Mouse (Mus musculus) embryonic facial prominence, embryonic 14.5 days (tissue): ENCODE measurements around the gene Arhgdia. TPM values are rescaled to one million over a fixed set of nuclear protein-coding genes. Genes with fewer than 3 reads are reported as not detected.

Experiments used
- ATAC-seq: fragments of 200-750 bp; cut with Nextera tagmentation; 2 replicates; pipeline ENCODE4 v1.8.0; 2017; ENCODE audit warnings: low read depth, moderate number of reproducible peaks, moderate TSS enrichment
- DNase-seq: peaks from one replicate; pipeline ENCODE4 v3.0.0-alpha.2; 2015; ENCODE audit warnings: low spot score
- H3K27ac ChIP-seq: fragments of 300-500 bp; sonication (generic); replicated peaks from 2 replicates; pipeline ENCODE4 v1.5.1; 2014; ENCODE audit warnings: low read depth, mild to moderate bottlenecking, low read length, moderate library complexity
- H3K27me3 ChIP-seq: fragments of 300-500 bp; sonication (generic); replicated peaks from 2 replicates; pipeline ENCODE4 v1.6.1; 2014; ENCODE audit warnings: low read length; ENCODE audit not compliant: control insufficient read depth, insufficient read depth
- H3K36me3 ChIP-seq: fragments of 300-500 bp; sonication (generic); 2 replicates; pipeline ENCODE4 v1.6.1; 2014; ENCODE audit warnings: low read length, mixed read lengths; ENCODE audit not compliant: control insufficient read depth, insufficient read depth
- H3K4me1 ChIP-seq: fragments of 300-500 bp; sonication (generic); 2 replicates; pipeline ENCODE4 v1.6.1; 2014; ENCODE audit warnings: antibody characterized with exemption, low read length; ENCODE audit not compliant: control insufficient read depth, insufficient read depth
- H3K4me2 ChIP-seq: fragments of 300-500 bp; sonication (generic); 2 replicates; pipeline ENCODE4 v1.6.1; 2014; ENCODE audit warnings: low read depth, mild to moderate bottlenecking, low read length, moderate library complexity, mixed read lengths
- H3K4me3 ChIP-seq: fragments of 300-500 bp; sonication (generic); 2 replicates; pipeline ENCODE4 v1.5.1; 2014; ENCODE audit warnings: low read depth, mild to moderate bottlenecking, low read length
- H3K9ac ChIP-seq: fragments of 300-500 bp; sonication (generic); 2 replicates; pipeline ENCODE4 v1.6.1; 2014; ENCODE audit warnings: low read depth, mild to moderate bottlenecking, low read length, moderate library complexity, mixed read lengths
- H3K9me3 ChIP-seq: fragments of 300-500 bp; sonication (generic); 2 replicates; pipeline ENCODE4 v1.6.1; 2016; ENCODE audit warnings: low read length; ENCODE audit not compliant: control insufficient read depth
- WGBS: fragments of 180-500 bp; shearing (Covaris S2); extraction: QIAGEN DNeasy Blood & Tissue Kit; methylation state at CpG from one replicate; pipeline ENCODE4 v1.1.7; 2014; 5-methylcytosine and 5-hydroxymethylcytosine counted together
- polyA plus RNA-seq: library from polyadenylated mRNA; unstranded; fragments of >200 nt; fragmentation: Nextera tagmentation; extraction: Ambion mirVana; gene quantifications from 2 replicates; pipeline ENCODE4 v1.2.1, GENCODE M21; 2014

Arhgdia gene
- polyA plus RNA-seq, 1 experiment from 2014 or later = 558 TPM

- no peak for DNase-seq
- peak overlapping the region; percentile 99 for H3K4me3 ChIP-seq
- H3K4me2 ChIP-seq = peak overlapping the region; percentile 85
- 88% methylated on average over 3 of the region's 3 CpGs for WGBS
- ATAC-seq = no peak
- H3K9ac ChIP-seq = peak overlapping the region; percentile 98
- H3K36me3 ChIP-seq = peaks cover 24% of the 10 kb centered on the region
- peaks cover 16% of the 10 kb centered on the region for H3K4me1 ChIP-seq
- H3K27ac ChIP-seq = no peak overlapping the region; the same call in 1 of the 2 replicates
- H3K27me3 ChIP-seq = no peaks in the 10 kb centered on the region
- no peaks in the 10 kb centered on the region for H3K9me3 ChIP-seq
Measured at GRCm38 (mm10) chr11:120548214-120548613, 33.2 kb downstream of the Arhgdia start.

- WGBS = 53% methylated on average over 2 of the region's 2 CpGs
- Histone ChIP-seq H3K27ac (no peak overlapping the region), H3K4me1 (peaks cover 16% of the 10 kb centered on the region), H3K36me3 (peaks cover 32% of the 10 kb centered on the region), H3K9ac (no peak overlapping the region), H3K4me2 (0 out of 2 replicates have a peak overlapping the region, but pooled peaks have one; percentile 85), H3K9me3 (no peaks in the 10 kb centered on the region), H3K27me3 (no peaks in the 10 kb centered on the region), H3K4me3 (0 out of 2 replicates have a peak overlapping the region, but pooled peaks have one; percentile 3)
- no peak for ATAC-seq
- DNase-seq = peak; percentile 15
Measured at GRCm38 (mm10) chr11:120547469-120547868, 34.0 kb downstream of the Arhgdia start.

- no peak for DNase-seq
- no peaks in the 10 kb centered on the region for H3K27me3 ChIP-seq
- peaks cover 41% of the 10 kb centered on the region for H3K36me3 ChIP-seq
- H3K9me3 ChIP-seq = no peaks in the 10 kb centered on the region
- 88% methylated on average over 3 of the region's 3 CpGs for WGBS
- H3K4me3 ChIP-seq = no peak overlapping the region
- no peak overlapping the region for H3K4me2 ChIP-seq
- H3K4me1 ChIP-seq = peaks cover 16% of the 10 kb centered on the region
- ATAC-seq = no peak
- no peak overlapping the region; the same call in 1 of the 2 replicates for H3K9ac ChIP-seq
- H3K27ac ChIP-seq = no peak overlapping the region
Measured at GRCm38 (mm10) chr11:120545964-120546363, 35.5 kb downstream of the Arhgdia start.

GRCm38 (mm10) chr11:120542376-120542775 lies 39.0 kb downstream of the Arhgdia start:
- peaks cover 16% of the 10 kb centered on the region for H3K4me1 ChIP-seq
- WGBS = 80% methylated on average over 6 of the region's 6 CpGs
- no peak overlapping the region for H3K4me3 ChIP-seq
- no peak overlapping the region for H3K9ac ChIP-seq
- no peak overlapping the region for H3K27ac ChIP-seq
- DNase-seq (no peak), ATAC-seq (no peak)
- no peak overlapping the region for H3K4me2 ChIP-seq
- H3K9me3 ChIP-seq = no peaks in the 10 kb centered on the region
- H3K36me3 ChIP-seq = peaks cover 41% of the 10 kb centered on the region
- H3K27me3 ChIP-seq = no peaks in the 10 kb centered on the region

- ATAC-seq (no peak), DNase-seq (no peak)
- peaks cover 16% of the 10 kb centered on the region for H3K4me1 ChIP-seq
- H3K36me3 ChIP-seq = peaks cover 41% of the 10 kb centered on the region
- no peak overlapping the region for H3K4me2 ChIP-seq
- no peak overlapping the region for H3K4me3 ChIP-seq
- no peaks in the 10 kb centered on the region for H3K27me3 ChIP-seq
- WGBS = 43% methylated on average over 4 of the region's 4 CpGs
- H3K9me3 ChIP-seq = no peaks in the 10 kb centered on the region
- H3K9ac ChIP-seq = no peak overlapping the region
- H3K27ac ChIP-seq = no peak overlapping the region
Measured at GRCm38 (mm10) chr11:120541907-120542306, 39.5 kb downstream of the Arhgdia start.

GRCm38 (mm10) chr11:120539285-120540014 lies 42.0 kb downstream of the Arhgdia start:
- Histone ChIP-seq H3K36me3 (peaks cover 29% of the 10 kb centered on the region), H3K27me3 (no peaks in the 10 kb centered on the region), H3K27ac (peak overlapping the region; percentile 39; the same call in 1 of the 2 replicates), H3K4me3 (no peak overlapping the region), H3K9ac (peak overlapping the region; percentile 45; the same call in 1 of the 2 replicates), H3K9me3 (no peaks in the 10 kb centered on the region), H3K4me1 (peaks cover 16% of the 10 kb centered on the region), H3K4me2 (no peak overlapping the region)
- DNase-seq (peak; percentile 62), ATAC-seq (peak; percentile 60)
- 11% methylated on average over 6 of the region's 10 CpGs for WGBS

- H3K4me3 ChIP-seq = no peak overlapping the region
- peaks cover 23% of the 10 kb centered on the region for H3K36me3 ChIP-seq
- no peak overlapping the region for H3K9ac ChIP-seq
- ATAC-seq = no peak; the same call in 1 of the 2 replicates
- DNase-seq = no peak
- 0 out of 2 replicates have a peak, but pooled peaks cover 4% of the 10 kb centered on the region for H3K27me3 ChIP-seq
- 0 out of 2 replicates have a peak overlapping the region, but pooled peaks have one; percentile 39 for H3K27ac ChIP-seq
- no peaks in the 10 kb centered on the region for H3K9me3 ChIP-seq
- peaks cover 16% of the 10 kb centered on the region for H3K4me1 ChIP-seq
- no peak overlapping the region for H3K4me2 ChIP-seq
- 38% methylated on average over 8 of the region's 8 CpGs for WGBS
Measured at GRCm38 (mm10) chr11:120538955-120539284, 42.5 kb downstream of the Arhgdia start.

GRCm38 (mm10) chr11:120538485-120538884 lies 42.9 kb downstream of the Arhgdia start:
- H3K27ac ChIP-seq = no peak overlapping the region
- no peaks in the 10 kb centered on the region for H3K9me3 ChIP-seq
- DNase-seq (peak; percentile 15), ATAC-seq (no peak)
- H3K4me3 ChIP-seq = no peak overlapping the region
- peaks cover 16% of the 10 kb centered on the region for H3K4me1 ChIP-seq
- no peak overlapping the region for H3K4me2 ChIP-seq
- peaks cover 19% of the 10 kb centered on the region for H3K36me3 ChIP-seq
- H3K9ac ChIP-seq = no peak overlapping the region
- 0 out of 2 replicates have a peak, but pooled peaks cover 4% of the 10 kb centered on the region for H3K27me3 ChIP-seq
- 59% methylated on average over 3 of the region's 3 CpGs for WGBS

- Histone ChIP-seq H3K4me2 (no peak overlapping the region), H3K36me3 (no peaks in the 10 kb centered on the region), H3K9ac (no peak overlapping the region), H3K4me1 (peaks cover 16% of the 10 kb centered on the region), H3K9me3 (no peaks in the 10 kb centered on the region), H3K4me3 (no peak overlapping the region), H3K27ac (no peak overlapping the region), H3K27me3 (peaks cover 29% of the 10 kb centered on the region)
- 58% methylated on average over 3 of the region's 3 CpGs for WGBS
- no peak for DNase-seq
- ATAC-seq = no peak
Measured at GRCm38 (mm10) chr11:120535804-120536203, 45.6 kb downstream of the Arhgdia start.
